Mouse (Mus musculus): ENCODE data around the gene Kcna7. TPM values are rescaled to one million over a fixed set of nuclear protein-coding genes. Genes with fewer than 3 reads are reported as not detected.

The Kcna7 gene
- polyA plus RNA-seq, 1 experiment from 2014 or later, result 0.20 TPM

DNA sequence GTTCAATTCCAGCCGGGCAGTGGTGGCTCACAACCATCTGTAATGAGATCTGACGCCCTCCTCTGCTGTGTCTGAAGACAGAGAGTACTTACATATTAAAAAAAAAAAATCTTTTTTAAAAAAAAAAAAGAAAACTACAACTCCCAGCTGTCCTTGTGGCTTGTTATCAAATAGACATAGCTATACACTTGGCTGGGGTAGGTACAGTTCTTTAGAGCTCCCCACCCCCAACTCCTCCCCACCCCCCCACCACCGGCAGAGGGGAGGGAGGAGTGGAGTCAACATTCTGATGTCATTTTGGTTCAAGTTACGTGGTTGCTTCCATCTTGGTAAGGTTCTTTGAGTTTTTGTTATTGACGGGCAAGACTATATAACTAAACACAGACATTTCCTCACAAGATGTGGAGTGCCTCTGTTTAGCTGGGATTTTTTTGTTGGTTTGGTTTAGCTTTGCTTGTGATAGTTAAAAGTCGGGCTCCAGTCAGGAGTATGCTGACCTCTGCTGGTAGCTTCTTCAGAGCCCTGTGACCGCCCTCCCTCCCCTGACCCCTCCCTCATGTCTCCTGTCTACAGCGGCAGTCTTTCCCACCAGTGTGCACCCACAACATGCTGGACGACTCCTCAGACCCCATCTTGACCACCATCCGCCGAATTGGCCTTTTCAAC, 42.0 kb downstream of the Kcna7 start:
- no peak for DNase-seq (ENCODE audit: low spot score)
- Histone ChIP-seq H3K36me3 (ENCODE audit: control insufficient read depth, insufficient read depth, low read length) (peaks cover 2% of the 10 kb centered on the region; the same call in 1 of the 2 replicates), H3K4me2 (ENCODE audit: low read depth) (no peak overlapping the region), H3K4me1 (ENCODE audit: control insufficient read depth, insufficient read depth, low read length) (no peaks in the 10 kb centered on the region), H3K27me3 (ENCODE audit: control insufficient read depth, insufficient read depth, low read length) (no peaks in the 10 kb centered on the region), H3K27ac (ENCODE audit: low read depth, low read length) (no peak overlapping the region), H3K4me3 (ENCODE audit: low read depth, low read length) (no peak overlapping the region), H3K9ac (ENCODE audit: low read length) (no peak overlapping the region), H3K9me3 (ENCODE audit: control insufficient read depth, low read length) (no peaks in the 10 kb centered on the region)
- WGBS, result 35% methylated on average over 11 of the region's 11 CpGs
- no peak for ATAC-seq (ENCODE audit: insufficient read depth, low FRiP score, low TSS enrichment)

DNA sequence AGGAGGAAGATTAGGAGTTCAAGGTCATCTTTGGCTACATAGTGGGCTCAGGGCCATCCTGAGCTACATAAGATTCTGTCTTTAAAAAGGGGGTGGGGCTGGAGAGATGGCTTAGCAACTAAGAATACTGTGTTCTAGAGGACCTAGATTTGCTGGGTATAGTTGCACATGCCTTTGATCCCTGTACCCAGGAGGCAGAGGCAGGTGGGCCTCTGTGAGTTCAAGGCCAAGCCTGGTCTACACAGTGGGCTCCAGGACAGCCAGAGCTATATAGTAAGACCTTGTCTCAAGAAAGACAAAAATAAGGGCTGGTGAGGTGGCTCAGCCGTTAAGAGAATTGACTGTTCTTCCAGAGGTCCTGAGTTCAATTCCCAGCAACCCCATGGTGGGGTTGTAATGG, 44.5 kb downstream of the Kcna7 start:
- DNase-seq (ENCODE audit: low spot score) (no peak), ATAC-seq (ENCODE audit: insufficient read depth, low FRiP score, low TSS enrichment) (no peak)
- H3K36me3 ChIP-seq (ENCODE audit: control insufficient read depth, insufficient read depth, low read length), result peaks cover 2% of the 10 kb centered on the region; the same call in 1 of the 2 replicates
- no peak overlapping the region for H3K4me2 ChIP-seq (ENCODE audit: low read depth)
- no peaks in the 10 kb centered on the region for H3K4me1 ChIP-seq (ENCODE audit: control insufficient read depth, insufficient read depth, low read length)
- no peaks in the 10 kb centered on the region for H3K27me3 ChIP-seq (ENCODE audit: control insufficient read depth, insufficient read depth, low read length)
- no peak overlapping the region for H3K9ac ChIP-seq (ENCODE audit: low read length)
- no peaks in the 10 kb centered on the region for H3K9me3 ChIP-seq (ENCODE audit: control insufficient read depth, low read length)
- no peak overlapping the region for H3K27ac ChIP-seq (ENCODE audit: low read depth, low read length)
- no peak overlapping the region for H3K4me3 ChIP-seq (ENCODE audit: low read depth, low read length)
- WGBS, result 91% methylated on average over 1 of the region's 1 CpGs

DNA sequence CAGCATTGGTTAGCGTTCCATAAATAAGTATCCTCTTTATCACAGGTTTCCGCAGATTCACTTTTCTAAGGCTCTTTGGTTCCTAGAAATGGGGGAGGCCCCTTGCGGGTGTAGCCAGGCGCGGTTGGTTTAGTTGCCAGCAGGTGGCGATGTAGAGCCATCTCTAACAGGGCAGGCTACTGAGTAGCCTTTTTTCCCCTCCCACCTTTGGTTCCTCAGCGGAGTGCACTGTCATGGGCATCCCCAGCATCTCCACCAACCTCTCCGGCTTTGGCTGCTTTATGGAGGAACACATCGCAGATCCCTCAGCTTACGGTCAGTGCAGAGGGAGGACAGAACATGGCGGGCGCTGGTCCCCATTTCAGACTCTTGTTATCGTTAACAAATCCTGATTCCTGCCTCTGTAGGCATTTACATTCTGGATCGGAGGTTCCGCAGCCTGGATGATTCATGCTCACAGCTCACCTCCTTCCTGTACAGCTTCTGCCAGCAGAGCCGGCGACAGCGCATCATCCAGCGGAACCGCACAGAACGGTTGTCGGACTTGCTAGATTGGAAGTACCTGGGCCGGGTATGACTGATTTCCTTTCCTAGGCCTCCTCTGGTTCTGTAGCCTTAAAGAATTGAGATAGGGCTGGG, 46.0 kb downstream of the Kcna7 start:
- ATAC-seq (ENCODE audit: insufficient read depth, low FRiP score, low TSS enrichment), result peak; percentile 55; the same call in 1 of the 2 replicates
- WGBS, result 54% methylated on average over 23 of the region's 23 CpGs
- H3K27me3 ChIP-seq (ENCODE audit: control insufficient read depth, insufficient read depth, low read length), result no peaks in the 10 kb centered on the region
- H3K4me3 ChIP-seq (ENCODE audit: low read depth, low read length), result no peak overlapping the region
- peaks cover 2% of the 10 kb centered on the region; the same call in 1 of the 2 replicates for H3K36me3 ChIP-seq (ENCODE audit: control insufficient read depth, insufficient read depth, low read length)
- H3K27ac ChIP-seq (ENCODE audit: low read depth, low read length), result no peak overlapping the region
- peak; percentile 83 for DNase-seq (ENCODE audit: low spot score)
- H3K4me2 ChIP-seq (ENCODE audit: low read depth), result no peak overlapping the region
- no peaks in the 10 kb centered on the region for H3K9me3 ChIP-seq (ENCODE audit: control insufficient read depth, low read length)
- H3K9ac ChIP-seq (ENCODE audit: low read length), result no peak overlapping the region
- H3K4me1 ChIP-seq (ENCODE audit: control insufficient read depth, insufficient read depth, low read length), result no peaks in the 10 kb centered on the region

DNA sequence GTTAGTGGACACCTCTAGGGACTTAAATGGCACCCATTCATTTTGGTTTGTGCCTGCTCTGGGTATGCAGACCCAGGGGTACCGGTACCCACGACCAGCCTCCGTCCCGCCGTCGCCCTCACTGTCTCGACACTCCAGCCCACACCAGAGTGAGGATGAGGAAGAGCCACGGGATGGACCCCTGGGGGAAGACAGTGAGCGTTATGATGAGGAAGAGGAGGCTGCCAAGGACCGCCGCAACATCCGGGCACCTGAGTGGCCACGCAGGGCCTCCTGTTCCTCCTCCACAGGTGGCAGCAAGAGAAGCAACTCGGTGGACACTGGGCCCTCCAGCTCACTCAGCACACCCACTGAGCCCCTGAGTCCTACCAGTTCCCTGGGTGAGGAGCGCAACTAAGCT, 49.5 kb downstream of the Kcna7 start:
- no peak for ATAC-seq (ENCODE audit: insufficient read depth, low FRiP score, low TSS enrichment)
- Histone ChIP-seq H3K4me1 (ENCODE audit: control insufficient read depth, insufficient read depth, low read length) (peaks cover 14% of the 10 kb centered on the region; the same call in 1 of the 2 replicates), H3K36me3 (ENCODE audit: control insufficient read depth, insufficient read depth, low read length) (peaks cover 9% of the 10 kb centered on the region), H3K9ac (ENCODE audit: low read length) (no peak overlapping the region), H3K4me3 (ENCODE audit: low read depth, low read length) (no peak overlapping the region), H3K27ac (ENCODE audit: low read depth, low read length) (0 out of 2 replicates have a peak overlapping the region, but pooled peaks have one; percentile 14), H3K9me3 (ENCODE audit: control insufficient read depth, low read length) (no peaks in the 10 kb centered on the region), H3K4me2 (ENCODE audit: low read depth) (no peak overlapping the region), H3K27me3 (ENCODE audit: control insufficient read depth, insufficient read depth, low read length) (no peaks in the 10 kb centered on the region)
- WGBS, result 90% methylated on average over 15 of the region's 15 CpGs
- no peak for DNase-seq (ENCODE audit: low spot score)

DNA sequence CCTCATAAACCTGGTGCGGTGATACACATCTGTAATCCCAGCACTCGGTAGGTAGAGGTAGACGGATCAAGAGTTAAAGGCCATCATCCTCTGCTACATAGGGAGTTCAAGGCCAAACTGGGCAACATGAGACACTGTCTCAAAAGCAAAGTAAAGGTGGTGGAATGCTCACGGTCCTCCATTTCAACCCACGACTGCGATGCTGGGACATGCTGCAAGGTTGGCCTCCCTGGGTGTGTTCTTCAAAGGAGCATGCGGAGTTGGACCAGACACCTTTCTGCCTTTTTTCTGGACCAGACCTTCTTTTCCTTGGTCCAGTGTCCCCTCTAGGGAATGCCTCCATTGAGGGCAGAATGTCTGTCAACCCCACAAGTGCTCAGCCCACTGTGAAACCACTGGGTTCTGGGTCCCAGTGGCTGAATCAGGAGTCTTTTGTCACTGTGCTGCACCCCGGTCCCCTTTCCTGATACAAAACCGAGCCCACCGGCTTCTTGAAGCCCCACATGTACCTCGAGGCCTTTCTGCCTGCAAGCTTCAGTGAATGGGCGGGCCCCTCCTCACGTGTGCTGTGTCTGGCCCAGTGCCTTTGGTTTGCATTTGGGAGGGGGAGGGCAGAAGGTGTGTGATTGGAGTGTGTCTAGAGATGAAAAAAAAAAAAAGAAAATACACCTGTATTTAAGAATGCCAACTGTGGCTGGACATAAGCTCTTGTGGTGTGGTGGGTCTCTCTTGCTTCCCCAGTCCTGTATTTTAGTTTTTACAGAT, 50.7 kb downstream of the Kcna7 start:
- WGBS, result 79% methylated on average over 13 of the region's 13 CpGs
- H3K4me2 ChIP-seq (ENCODE audit: low read depth), result no peak overlapping the region
- H3K9me3 ChIP-seq (ENCODE audit: control insufficient read depth, low read length), result no peaks in the 10 kb centered on the region
- H3K36me3 ChIP-seq (ENCODE audit: control insufficient read depth, insufficient read depth, low read length), result peaks cover 9% of the 10 kb centered on the region
- no peak overlapping the region for H3K27ac ChIP-seq (ENCODE audit: low read depth, low read length)
- H3K4me1 ChIP-seq (ENCODE audit: control insufficient read depth, insufficient read depth, low read length), result peaks cover 22% of the 10 kb centered on the region
- DNase-seq (ENCODE audit: low spot score) (no peak), ATAC-seq (ENCODE audit: insufficient read depth, low FRiP score, low TSS enrichment) (no peak)
- no peak overlapping the region for H3K9ac ChIP-seq (ENCODE audit: low read length)
- H3K27me3 ChIP-seq (ENCODE audit: control insufficient read depth, insufficient read depth, low read length), result no peaks in the 10 kb centered on the region
- H3K4me3 ChIP-seq (ENCODE audit: low read depth, low read length), result no peak overlapping the region

DNA sequence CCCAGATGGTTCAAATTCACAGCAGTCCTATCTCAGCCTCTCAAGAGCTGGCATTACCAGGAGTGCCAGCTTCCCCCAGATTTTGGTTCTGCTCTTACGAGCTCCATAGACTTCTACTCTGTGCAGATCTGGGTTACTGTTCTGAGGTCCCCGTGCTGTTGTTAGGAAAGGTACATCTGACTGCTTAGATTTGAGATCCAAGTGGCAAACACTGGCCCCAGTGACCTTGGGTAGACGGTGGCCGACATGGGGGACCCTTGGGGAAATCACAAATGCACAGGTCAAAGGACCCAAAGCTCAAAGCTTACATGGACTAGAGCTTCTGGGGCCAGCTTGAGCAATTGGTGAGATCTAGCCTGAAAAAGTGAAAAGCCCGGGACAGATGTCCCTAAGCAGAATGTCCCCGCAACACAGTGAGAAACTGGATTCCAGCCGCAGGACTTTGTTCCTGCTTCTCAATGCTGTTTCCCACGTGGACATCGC, 51.3 kb downstream of the Kcna7 start:
- Histone ChIP-seq H3K27ac (ENCODE audit: low read depth, low read length) (no peak overlapping the region), H3K4me3 (ENCODE audit: low read depth, low read length) (peak overlapping the region; percentile 73), H3K4me1 (ENCODE audit: control insufficient read depth, insufficient read depth, low read length) (peaks cover 22% of the 10 kb centered on the region), H3K9me3 (ENCODE audit: control insufficient read depth, low read length) (no peaks in the 10 kb centered on the region), H3K4me2 (ENCODE audit: low read depth) (peak overlapping the region; percentile 87), H3K36me3 (ENCODE audit: control insufficient read depth, insufficient read depth, low read length) (peaks cover 9% of the 10 kb centered on the region), H3K27me3 (ENCODE audit: control insufficient read depth, insufficient read depth, low read length) (no peaks in the 10 kb centered on the region), H3K9ac (ENCODE audit: low read length) (no peak overlapping the region)
- DNase-seq (ENCODE audit: low spot score), result no peak
- WGBS, result 62% methylated on average over 9 of the region's 9 CpGs
- no peak for ATAC-seq (ENCODE audit: insufficient read depth, low FRiP score, low TSS enrichment)

DNA sequence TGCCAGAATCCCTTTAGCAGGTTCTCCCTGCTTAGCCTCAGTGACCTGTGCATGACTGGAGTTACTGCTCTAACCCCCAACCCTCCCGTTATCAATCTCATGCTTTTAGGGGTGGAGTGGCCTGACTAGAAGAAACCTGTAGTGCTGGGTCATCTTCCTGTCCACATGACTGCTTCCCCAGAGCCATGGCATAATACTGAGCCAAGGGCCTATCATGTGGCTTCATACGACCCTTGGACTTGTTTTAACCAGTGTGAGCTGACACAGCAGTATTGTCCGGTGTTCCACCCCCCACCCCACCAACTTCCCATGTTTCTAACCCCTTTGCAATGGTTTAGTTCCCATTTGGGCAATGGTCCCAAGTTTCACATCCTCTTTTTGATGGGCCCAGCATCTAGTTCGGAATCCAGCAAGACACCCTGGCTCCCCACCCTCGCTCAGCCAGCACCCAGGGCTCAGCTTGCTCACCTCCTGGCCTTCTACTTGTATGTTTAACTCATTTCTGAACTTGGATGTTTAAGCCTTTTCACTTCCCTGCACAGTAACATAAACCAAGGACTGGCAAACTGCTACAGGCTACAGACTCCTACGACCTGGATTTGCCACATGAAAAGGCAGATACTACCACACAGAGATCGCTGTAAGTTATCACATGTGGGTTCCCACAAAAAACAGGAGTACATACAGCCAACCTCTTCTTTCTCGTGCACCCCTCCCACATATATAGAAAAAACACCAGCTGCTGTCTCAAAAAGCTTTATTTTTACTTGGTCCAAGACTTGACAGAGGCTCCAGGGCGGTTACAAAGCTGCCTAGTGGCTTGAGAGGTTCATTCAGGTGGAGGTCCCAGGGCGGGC, 52.0 kb downstream of the Kcna7 start:
- Histone ChIP-seq H3K9ac (ENCODE audit: low read length) (peak overlapping the region; percentile 93; the same call in 1 of the 2 replicates), H3K27ac (ENCODE audit: low read depth, low read length) (no peak overlapping the region), H3K4me2 (ENCODE audit: low read depth) (peak overlapping the region; percentile 87), H3K27me3 (ENCODE audit: control insufficient read depth, insufficient read depth, low read length) (no peaks in the 10 kb centered on the region), H3K4me1 (ENCODE audit: control insufficient read depth, insufficient read depth, low read length) (peaks cover 22% of the 10 kb centered on the region), H3K36me3 (ENCODE audit: control insufficient read depth, insufficient read depth, low read length) (peaks cover 11% of the 10 kb centered on the region), H3K9me3 (ENCODE audit: control insufficient read depth, low read length) (no peaks in the 10 kb centered on the region), H3K4me3 (ENCODE audit: low read depth, low read length) (peak overlapping the region; percentile 73)
- WGBS, result 76% methylated on average over 9 of the region's 10 CpGs
- ATAC-seq (ENCODE audit: insufficient read depth, low FRiP score, low TSS enrichment) (no peak), DNase-seq (ENCODE audit: low spot score) (no peak)

Data from neural tube, embryonic 11.5 days (tissue).